Mouse (Mus musculus): ENCODE measurements at regions not wholly inside any gene's neighbourhood (a gene's known extent, or its start where the extent isn't known, plus 50 kb on each side); places are given as distances from the start of the nearest gene placed in this dataset.

GRCm38 (mm10) chr11:56116553-56117232 lies 75.9 kb upstream of the Nmur2 start:
- Histone ChIP-seq H3K4me3 (ENCODE audit: low read depth, low read length) (no peak overlapping the region), H3K4me1 (ENCODE audit: insufficient read depth) (no peaks in the 10 kb centered on the region), H3K4me2 (no peak overlapping the region), H3K27ac (ENCODE audit: low read depth) (no peak overlapping the region), H3K27me3 (ENCODE audit: insufficient read depth, low read length) (no peaks in the 10 kb centered on the region), H3K36me3 (ENCODE audit: insufficient read depth) (no peaks in the 10 kb centered on the region), H3K9ac (no peak overlapping the region), H3K9me3 (ENCODE audit: low read depth, low read length) (no peaks in the 10 kb centered on the region)
- TF ChIP-seq CTCF (IDR thresholded peaks at IDR 0.05; ENCODE audit: low read depth), result peak; percentile 65
- DNase-seq, result peak; percentile 81
- no peak for ATAC-seq (ENCODE audit: insufficient read depth)
- WGBS, result 44% methylated on average over 12 of the region's 12 CpGs

- H3K9ac ChIP-seq, result no peak overlapping the region
- H3K4me2 ChIP-seq, result no peak overlapping the region
- H3K4me1 ChIP-seq (ENCODE audit: insufficient read depth), result no peaks in the 10 kb centered on the region
- no peak overlapping the region for H3K27ac ChIP-seq (ENCODE audit: low read depth)
- TF ChIP-seq CTCF (IDR thresholded peaks at IDR 0.05; ENCODE audit: low read depth), result peak; percentile 83
- H3K4me3 ChIP-seq (ENCODE audit: low read depth, low read length), result no peak overlapping the region
- 0 out of 2 replicates have a peak, but pooled peaks have one; percentile 17 for ATAC-seq (ENCODE audit: insufficient read depth)
- no peaks in the 10 kb centered on the region for H3K36me3 ChIP-seq (ENCODE audit: insufficient read depth)
- DNase-seq, result peak; percentile 88
- WGBS, result 2% methylated on average over 3 of the region's 3 CpGs
- H3K9me3 ChIP-seq (ENCODE audit: low read depth, low read length), result no peaks in the 10 kb centered on the region
- H3K27me3 ChIP-seq (ENCODE audit: insufficient read depth, low read length), result 0 out of 2 replicates have a peak, but pooled peaks cover 3% of the 10 kb centered on the region
Measured at GRCm38 (mm10) chr11:56107929-56108328, 67.1 kb upstream of the Nmur2 start.

- 25% methylated on average over 4 of the region's 4 CpGs for WGBS
- Histone ChIP-seq H3K27me3 (ENCODE audit: insufficient read depth, low read length) (no peaks in the 10 kb centered on the region), H3K4me2 (no peak overlapping the region), H3K36me3 (ENCODE audit: insufficient read depth) (no peaks in the 10 kb centered on the region), H3K27ac (ENCODE audit: low read depth) (no peak overlapping the region), H3K9ac (no peak overlapping the region), H3K4me1 (ENCODE audit: insufficient read depth) (no peaks in the 10 kb centered on the region), H3K9me3 (ENCODE audit: low read depth, low read length) (no peaks in the 10 kb centered on the region), H3K4me3 (ENCODE audit: low read depth, low read length) (no peak overlapping the region)
- peak; percentile 77 for TF ChIP-seq CTCF (IDR thresholded peaks at IDR 0.05; ENCODE audit: low read depth)
- DNase-seq, result peak; percentile 88
- no peak for ATAC-seq (ENCODE audit: insufficient read depth)
Measured at GRCm38 (mm10) chr11:56105632-56106031, 64.8 kb upstream of the Nmur2 start.

GRCm38 (mm10) chr11:56092891-56093290 lies 52.1 kb upstream of the Nmur2 start:
- Histone ChIP-seq H3K27ac (ENCODE audit: low read depth) (no peak overlapping the region), H3K9ac (no peak overlapping the region), H3K4me3 (ENCODE audit: low read depth, low read length) (no peak overlapping the region), H3K9me3 (ENCODE audit: low read depth, low read length) (no peaks in the 10 kb centered on the region), H3K4me1 (ENCODE audit: insufficient read depth) (no peaks in the 10 kb centered on the region), H3K4me2 (no peak overlapping the region), H3K27me3 (ENCODE audit: insufficient read depth, low read length) (no peaks in the 10 kb centered on the region), H3K36me3 (ENCODE audit: insufficient read depth) (no peaks in the 10 kb centered on the region)
- ATAC-seq (ENCODE audit: insufficient read depth) (no peak), DNase-seq (no peak)
- no peak for TF ChIP-seq CTCF (IDR thresholded peaks at IDR 0.05; ENCODE audit: low read depth)
- WGBS, result 31% methylated on average over 2 of the region's 2 CpGs
